Mouse (Mus musculus) brown adipose tissue, adult 24 weeks (tissue): Measurements from ENCODE around the gene Pnpla3. TPM values are rescaled to one million over a fixed set of nuclear protein-coding genes. Genes with fewer than 3 reads are reported as not detected.

Experiments
- H3K27ac ChIP-seq: fragments of 200-500 bp; replicated peaks from 2 replicates; pipeline ENCODE4 v1.5.1; 2012; ENCODE audit warnings: low read depth, mild to moderate bottlenecking, low read length
- H3K4me1 ChIP-seq: fragments of 200-500 bp; 2 replicates; pipeline ENCODE4 v1.6.1; 2012; ENCODE audit warnings: low read length, mixed read lengths; ENCODE audit not compliant: control insufficient read depth, insufficient read depth, insufficient read length
- H3K4me3 ChIP-seq: fragments of 200-500 bp; 2 replicates; pipeline ENCODE4 v1.5.1; 2012; ENCODE audit warnings: low read depth, mild to moderate bottlenecking, low read length, moderate library complexity; ENCODE audit not compliant: insufficient read depth
- polyA plus RNA-seq: library from polyadenylated mRNA; stranded (reverse); fragments of >200 nt; gene quantifications from 2 replicates; pipeline ENCODE4 v1.2.4, GENCODE M21; 2012; ENCODE audit not compliant: missing spikeins, insufficient read depth, insufficient read length

Pnpla3 gene
- 506 and 707 TPM in 2 replicates for polyA plus RNA-seq

GRCm38 (mm10) chr15:84167600-84167999, at the start of gene Pnpla3:
Pnpla3 (plus strand) TSS chr15:84167837.
- Histone ChIP-seq H3K4me1 (no peaks in the 10 kb centered on the region), H3K4me3 (peak within 1 kb of the TSS; percentile 74), H3K27ac (peak within 1 kb of the TSS; percentile 67)

GRCm38 (mm10) chr15:84120612-84121011, 47.0 kb upstream of the Pnpla3 start:
- Histone ChIP-seq H3K27ac (no peak overlapping the region), H3K4me1 (no peaks in the 10 kb centered on the region), H3K4me3 (no peak overlapping the region)

GRCm38 (mm10) chr15:84121036-84121435, 46.6 kb upstream of the Pnpla3 start:
- Histone ChIP-seq H3K4me3 (no peak overlapping the region), H3K27ac (no peak overlapping the region)

GRCm38 (mm10) chr15:84123075-84123474, 44.6 kb upstream of the Pnpla3 start, which contains the start of gene Pnpla5:
Pnpla5 (minus strand) TSS chr15:84123175.
- Histone ChIP-seq H3K4me3 (no peak within 1 kb of the TSS), H3K4me1 (no peaks in the 10 kb centered on the region; the same call in 1 of the 2 replicates), H3K27ac (no peak within 1 kb of the TSS)

More at GRCm38 (mm10) chr15:84121036-84121435, 46.6 kb upstream of the Pnpla3 start:
- H3K4me1 ChIP-seq, result no peaks in the 10 kb centered on the region

GRCm38 (mm10) chr15:84124086-84124485, 43.6 kb upstream of the Pnpla3 start:
- Histone ChIP-seq H3K4me3 (no peak overlapping the region), H3K27ac (no peak overlapping the region), H3K4me1 (no peaks in the 10 kb centered on the region; the same call in 1 of the 2 replicates)

- no peak overlapping the region for H3K27ac ChIP-seq
- no peak overlapping the region for H3K4me3 ChIP-seq
- no peaks in the 10 kb centered on the region; the same call in 1 of the 2 replicates for H3K4me1 ChIP-seq
These were observed 41.2 kb upstream of the Pnpla3 start for GRCm38 (mm10) chr15:84126447-84126846.

GRCm38 (mm10) chr15:84126871-84127270, 40.8 kb upstream of the Pnpla3 start:
- Histone ChIP-seq H3K4me3 (no peak overlapping the region), H3K4me1 (no peaks in the 10 kb centered on the region; the same call in 1 of the 2 replicates), H3K27ac (no peak overlapping the region)

- Histone ChIP-seq H3K4me3 (no peak overlapping the region), H3K27ac (peak overlapping the region; percentile 32; the same call in 1 of the 2 replicates), H3K4me1 (peaks cover 3% of the 10 kb centered on the region)
These were observed 36.4 kb upstream of the Pnpla3 start for GRCm38 (mm10) chr15:84131096-84131786.

- Histone ChIP-seq H3K27ac (peak overlapping the region; percentile 79), H3K4me1 (peaks cover 3% of the 10 kb centered on the region), H3K4me3 (no peak overlapping the region)
These were observed 35.7 kb upstream of the Pnpla3 start for GRCm38 (mm10) chr15:84131971-84132370.

- Histone ChIP-seq H3K4me1 (peaks cover 3% of the 10 kb centered on the region), H3K4me3 (no peak overlapping the region), H3K27ac (peak overlapping the region; percentile 79)
These were observed 34.2 kb upstream of the Pnpla3 start for GRCm38 (mm10) chr15:84133440-84133839.

GRCm38 (mm10) chr15:84135472-84135871, 32.2 kb upstream of the Pnpla3 start:
- H3K4me3 ChIP-seq, result no peak overlapping the region
- H3K4me1 ChIP-seq, result peaks cover 10% of the 10 kb centered on the region
- no peak overlapping the region for H3K27ac ChIP-seq

GRCm38 (mm10) chr15:84136473-84137415, 30.9 kb upstream of the Pnpla3 start:
- Histone ChIP-seq H3K27ac (no peak overlapping the region), H3K4me3 (no peak overlapping the region), H3K4me1 (peaks cover 13% of the 10 kb centered on the region)

GRCm38 (mm10) chr15:84139592-84140005, 28.0 kb upstream of the Pnpla3 start:
- peaks cover 14% of the 10 kb centered on the region for H3K4me1 ChIP-seq

GRCm38 (mm10) chr15:84140109-84140508, 27.5 kb upstream of the Pnpla3 start:
- Histone ChIP-seq H3K27ac (peak overlapping the region; percentile 57), H3K4me3 (no peak overlapping the region), H3K4me1 (peaks cover 16% of the 10 kb centered on the region)

More at GRCm38 (mm10) chr15:84139592-84140005, 28.0 kb upstream of the Pnpla3 start:
- H3K4me3 ChIP-seq, result no peak overlapping the region
- peak overlapping the region; percentile 80 for H3K27ac ChIP-seq

- peaks cover 16% of the 10 kb centered on the region for H3K4me1 ChIP-seq
- H3K27ac ChIP-seq, result peak overlapping the region; percentile 57
- no peak overlapping the region for H3K4me3 ChIP-seq
These were observed 26.7 kb upstream of the Pnpla3 start for GRCm38 (mm10) chr15:84140929-84141328.
